Mouse (Mus musculus) lung, embryonic 14.5 days (tissue): ENCODE measurements around the gene Tmed9. TPM values are rescaled to one million over a fixed set of nuclear protein-coding genes. Genes with fewer than 3 reads are reported as not detected.

Experiments used
- ATAC-seq: fragments of 200-750 bp; cut with Nextera tagmentation; 2 replicates; pipeline ENCODE4 v1.8.0; 2017; ENCODE audit warnings: mild to moderate bottlenecking, moderate TSS enrichment, moderate library complexity; ENCODE audit not compliant: insufficient read depth
- DNase-seq: peaks from one replicate; pipeline ENCODE4 v3.0.0-alpha.2; 2015
- H3K27ac ChIP-seq: fragments of 300-500 bp; sonication (generic); 2 replicates; pipeline ENCODE4 v1.5.1; 2014; ENCODE audit warnings: low read depth, mild to moderate bottlenecking, moderate library complexity
- H3K27me3 ChIP-seq: fragments of 300-500 bp; sonication (generic); 2 replicates; pipeline ENCODE4 v1.6.1; 2014; ENCODE audit warnings: low read length, control low read depth; ENCODE audit not compliant: insufficient read depth
- H3K36me3 ChIP-seq: fragments of 300-500 bp; sonication (generic); 2 replicates; pipeline ENCODE4 v1.6.1; 2014; ENCODE audit warnings: control low read depth; ENCODE audit not compliant: insufficient read depth
- H3K4me1 ChIP-seq: fragments of 300-500 bp; sonication (generic); 2 replicates; pipeline ENCODE4 v1.6.1; 2014; ENCODE audit warnings: antibody characterized with exemption, control low read depth; ENCODE audit not compliant: insufficient read depth
- H3K4me2 ChIP-seq: fragments of 300-500 bp; sonication (generic); 2 replicates; pipeline ENCODE4 v1.6.1; 2014; ENCODE audit warnings: mild to moderate bottlenecking
- H3K4me3 ChIP-seq: fragments of 300-500 bp; sonication (generic); 2 replicates; pipeline ENCODE4 v1.5.1; 2014; ENCODE audit warnings: low read depth, low read length
- H3K9ac ChIP-seq: fragments of 300-500 bp; sonication (generic); 2 replicates; pipeline ENCODE4 v1.6.1; 2014
- H3K9me3 ChIP-seq: fragments of 300-500 bp; sonication (generic); 2 replicates; pipeline ENCODE4 v1.6.1; 2016; ENCODE audit warnings: low read depth, low read length, control low read depth
- CTCF ChIP-seq: IDR thresholded peaks from 2 replicates; pipeline ENCODE4 v1.5.1; 2016; ENCODE audit warnings: antibody characterized with exemption, low read depth
- WGBS: fragments of 180-500 bp; shearing (Covaris S2); extraction: QIAGEN DNeasy Blood & Tissue Kit; methylation state at CpG from one replicate; pipeline ENCODE4 v1.1.7; 2014; 5-methylcytosine and 5-hydroxymethylcytosine counted together
- polyA plus RNA-seq: library from polyadenylated mRNA; unstranded; fragments of >200 nt; fragmentation: Nextera tagmentation; extraction: Ambion mirVana; gene quantifications from 2 replicates; pipeline ENCODE4 v1.2.1, GENCODE M21; 2014

Tmed9 gene
- 69.7 and 76.5 TPM in 2 replicates for polyA plus RNA-seq

- ATAC-seq, result no peak
- no peaks in the 10 kb centered on the region for H3K27me3 ChIP-seq
- WGBS, result 94% methylated on average over 2 of the region's 2 CpGs
These were observed at the start of gene Tmed9 for GRCm38 (mm10) chr13:55573432-55573831. TSS of gene Tmed9 (plus strand) at chr13:55573732.

GRCm38 (mm10) chr13:55523951-55524600, 49.5 kb upstream of the Tmed9 start:
- Histone ChIP-seq H3K36me3 (0 out of 2 replicates have a peak, but pooled peaks cover under 1% of the 10 kb centered on the region), H3K4me1 (no peaks in the 10 kb centered on the region), H3K27ac (no peak overlapping the region), H3K9me3 (no peaks in the 10 kb centered on the region), H3K27me3 (no peaks in the 10 kb centered on the region), H3K4me2 (no peak overlapping the region), H3K4me3 (no peak overlapping the region), H3K9ac (no peak overlapping the region)
- DNase-seq (no peak), ATAC-seq (no peak)
- 89% methylated on average over 23 of the region's 23 CpGs for WGBS
- TF ChIP-seq CTCF, result no peak

More at GRCm38 (mm10) chr13:55573432-55573831, at the start of gene Tmed9:
- no peak for DNase-seq
- TF ChIP-seq CTCF, result no peak
- Histone ChIP-seq H3K9me3 (no peaks in the 10 kb centered on the region), H3K4me3 (no peak within 1 kb of the TSS), H3K36me3 (0 out of 2 replicates have a peak, but pooled peaks cover 9% of the 10 kb centered on the region), H3K4me1 (peaks cover 7% of the 10 kb centered on the region), H3K4me2 (no peak within 1 kb of the TSS), H3K27ac (no peak within 1 kb of the TSS), H3K9ac (no peak within 1 kb of the TSS)

- H3K27me3 ChIP-seq, result no peaks in the 10 kb centered on the region
- no peaks in the 10 kb centered on the region for H3K4me1 ChIP-seq
- peaks cover 18% of the 10 kb centered on the region for H3K36me3 ChIP-seq
- no peak for TF ChIP-seq CTCF
- no peak for DNase-seq
- no peak overlapping the region for H3K4me3 ChIP-seq
- no peak overlapping the region for H3K27ac ChIP-seq
- 66% methylated on average over 16 of the region's 16 CpGs for WGBS
- H3K9ac ChIP-seq, result no peak overlapping the region
- H3K9me3 ChIP-seq, result no peaks in the 10 kb centered on the region
- H3K4me2 ChIP-seq, result no peak overlapping the region
- no peak for ATAC-seq
These were observed 47.6 kb upstream of the Tmed9 start for GRCm38 (mm10) chr13:55525733-55526553.

- DNase-seq, result no peak
- Histone ChIP-seq H3K4me3 (no peak overlapping the region), H3K9ac (no peak overlapping the region), H3K4me1 (no peaks in the 10 kb centered on the region), H3K27ac (no peak overlapping the region), H3K9me3 (no peaks in the 10 kb centered on the region), H3K4me2 (no peak overlapping the region), H3K36me3 (peaks cover 30% of the 10 kb centered on the region), H3K27me3 (no peaks in the 10 kb centered on the region)
- TF ChIP-seq CTCF, result no peak
- WGBS, result 70% methylated on average over 16 of the region's 16 CpGs
- ATAC-seq, result no peak
These were observed 46.3 kb upstream of the Tmed9 start for GRCm38 (mm10) chr13:55527212-55527611.

- Histone ChIP-seq H3K4me2 (no peak overlapping the region), H3K4me1 (no peaks in the 10 kb centered on the region), H3K27me3 (no peaks in the 10 kb centered on the region), H3K27ac (no peak overlapping the region), H3K36me3 (peaks cover 38% of the 10 kb centered on the region), H3K9ac (no peak overlapping the region), H3K9me3 (no peaks in the 10 kb centered on the region), H3K4me3 (no peak overlapping the region)
- TF ChIP-seq CTCF, result no peak
- WGBS, result 75% methylated on average over 18 of the region's 18 CpGs
- DNase-seq, result no peak
- ATAC-seq, result no peak
These were observed 45.4 kb upstream of the Tmed9 start for GRCm38 (mm10) chr13:55527834-55528772.

GRCm38 (mm10) chr13:55529198-55529915, 44.2 kb upstream of the Tmed9 start, which contains the start of gene Dok3:
TSS of gene Dok3 (minus strand) at chr13:55529296.
- H3K36me3 ChIP-seq, result peaks cover 51% of the 10 kb centered on the region
- ATAC-seq, result no peak
- no peaks in the 10 kb centered on the region for H3K27me3 ChIP-seq
- H3K4me3 ChIP-seq, result no peak within 1 kb of the TSS
- no peak within 1 kb of the TSS for H3K27ac ChIP-seq
- no peaks in the 10 kb centered on the region for H3K9me3 ChIP-seq
- WGBS, result 76% methylated on average over 8 of the region's 8 CpGs
- H3K9ac ChIP-seq, result no peak within 1 kb of the TSS
- no peaks in the 10 kb centered on the region for H3K4me1 ChIP-seq
- DNase-seq, result no peak
- no peak for TF ChIP-seq CTCF
- H3K4me2 ChIP-seq, result no peak within 1 kb of the TSS
